Mouse (Mus musculus): ENCODE data around the gene Sgcd.

Sgcd gene

GRCm38 (mm10) chr11:47297805-47298340 lies 690.9 kb downstream of the Sgcd start:
- intact Hi-C loops (cut with DNase I): no loop called here

- intact Hi-C loops (cut with DNase I): no loop called here
Measured at GRCm38 (mm10) chr11:47294741-47295140, 694.0 kb downstream of the Sgcd start.

GRCm38 (mm10) chr11:47276586-47276985 lies 712.2 kb downstream of the Sgcd start:
- intact Hi-C loops (cut with DNase I): no loop called here

- intact Hi-C loops (cut with DNase I): no loop called here
Measured at GRCm38 (mm10) chr11:47268556-47268955, 720.2 kb downstream of the Sgcd start.

- intact Hi-C loops (cut with DNase I): no loop called here
Measured at GRCm38 (mm10) chr11:47264267-47264984, 724.3 kb downstream of the Sgcd start.

DNA sequence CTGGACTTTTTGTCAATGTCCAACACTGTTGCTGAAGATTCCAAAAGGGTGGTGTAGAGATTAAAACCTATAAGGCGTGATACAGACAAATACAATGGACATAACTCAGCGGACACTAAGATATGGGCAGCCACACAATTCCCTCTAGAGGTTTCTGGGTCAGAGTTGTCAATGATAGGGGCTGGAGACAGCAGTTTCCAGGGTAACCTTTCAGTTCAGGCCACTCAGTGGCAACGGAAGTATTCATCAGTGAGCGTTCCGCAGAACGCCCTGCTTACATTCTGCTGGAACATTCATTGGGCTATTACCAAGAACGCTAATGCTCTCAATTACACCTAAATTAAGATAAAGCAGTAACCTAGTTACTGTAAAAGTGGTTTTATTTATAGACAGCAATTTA lies 738.5 kb downstream of the Sgcd start:
- intact Hi-C loops (cut with DNase I): no loop called here

DNA sequence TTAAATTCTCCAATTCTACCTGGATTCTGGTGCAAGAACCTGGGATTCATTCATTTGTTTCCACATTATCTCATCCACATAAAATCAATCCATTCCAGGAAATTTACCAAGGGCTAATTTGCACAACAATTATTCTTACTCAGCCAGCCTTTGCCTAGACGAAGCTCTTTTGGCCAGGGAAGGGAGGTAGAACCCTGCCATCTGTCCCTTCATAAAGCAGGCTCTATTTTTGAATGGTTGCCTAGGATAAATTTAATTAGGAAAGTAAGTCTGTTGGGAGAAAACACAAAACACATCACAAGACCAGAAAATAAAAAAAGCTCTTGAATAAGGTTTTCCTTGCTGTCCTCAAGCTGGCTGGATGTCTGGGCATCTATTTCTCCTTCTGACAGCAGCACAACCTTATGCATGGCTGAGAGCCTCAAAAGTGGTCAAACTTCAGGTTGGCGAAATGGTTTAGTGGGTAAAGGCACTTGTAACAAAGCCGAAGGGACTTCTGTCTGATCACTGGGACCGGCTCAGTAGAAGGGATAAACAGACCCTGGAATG lies 740.4 kb downstream of the Sgcd start:
- intact Hi-C loops (cut with DNase I): no loop called here

- intact Hi-C loops (cut with DNase I): no loop called here
Measured at GRCm38 (mm10) chr11:47247703-47248344, 740.9 kb downstream of the Sgcd start.

DNA sequence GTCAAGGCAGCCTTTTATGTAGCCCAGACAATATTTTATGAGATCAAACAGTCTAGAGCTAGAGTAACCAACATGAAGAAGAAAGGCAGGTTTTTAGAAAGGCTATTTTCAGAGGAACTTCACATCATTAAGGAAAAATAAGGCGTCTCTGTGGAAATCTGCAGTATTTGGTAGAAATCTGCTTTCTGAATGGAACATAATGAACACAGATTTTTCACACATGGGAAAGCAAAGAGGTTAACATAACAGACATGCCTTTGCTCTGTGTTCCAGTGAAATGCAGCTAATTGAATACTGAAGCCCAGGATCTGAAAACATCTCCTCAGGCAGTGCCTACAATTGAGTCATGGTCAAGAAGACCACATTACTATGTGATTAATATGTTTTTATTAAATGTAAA lies 746.4 kb downstream of the Sgcd start:
- intact Hi-C loops (cut with DNase I): no loop called here

- intact Hi-C loops (cut with DNase I): no loop called here
Measured at GRCm38 (mm10) chr11:47228222-47228621, 760.5 kb downstream of the Sgcd start.

DNA sequence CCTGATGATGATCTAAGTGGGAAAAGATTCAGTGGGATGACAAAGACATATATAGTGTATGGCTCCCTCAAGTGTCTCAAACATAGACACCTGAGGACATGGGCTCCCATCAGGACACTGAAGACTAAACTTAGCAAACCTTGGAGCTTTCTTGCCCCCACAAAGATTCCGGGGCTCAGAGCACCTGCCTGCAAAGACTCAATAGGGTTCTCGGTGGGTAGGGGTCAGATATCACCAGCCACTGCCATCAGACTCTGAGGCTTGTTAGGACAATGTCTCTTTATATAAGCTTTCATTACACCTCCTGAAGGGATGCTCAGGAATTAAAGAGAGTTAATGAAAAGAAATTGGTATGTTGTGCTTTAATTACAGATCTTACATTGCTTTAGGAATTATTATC lies 764.6 kb downstream of the Sgcd start:
- intact Hi-C loops (cut with DNase I): no loop called here

DNA sequence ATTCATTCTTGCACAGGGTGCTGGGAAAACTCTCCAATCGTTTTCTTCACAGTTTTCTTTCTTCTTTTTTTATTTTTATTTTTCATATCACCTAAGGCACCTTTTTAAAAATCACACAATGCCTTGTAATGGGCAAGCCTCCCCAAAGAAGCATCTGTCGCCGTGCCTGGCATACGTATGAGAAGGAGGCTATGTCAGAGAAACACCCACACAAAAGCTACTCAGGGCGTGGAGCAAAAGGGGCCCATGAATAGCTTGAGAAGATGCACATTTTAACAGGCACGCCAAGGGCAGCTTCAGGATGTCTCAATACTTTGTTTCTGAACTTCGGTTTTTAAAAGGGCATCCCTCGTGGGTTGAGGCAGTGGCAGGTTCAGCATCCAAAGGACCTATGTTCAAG lies 777.2 kb downstream of the Sgcd start:
- intact Hi-C loops (cut with DNase I): no loop called here

GRCm38 (mm10) chr11:47206461-47206860 lies 782.3 kb downstream of the Sgcd start:
- intact Hi-C loops (cut with DNase I): no loop called here

- intact Hi-C loops (cut with DNase I): no loop called here
Measured at GRCm38 (mm10) chr11:47199106-47199505, 789.7 kb downstream of the Sgcd start.

DNA sequence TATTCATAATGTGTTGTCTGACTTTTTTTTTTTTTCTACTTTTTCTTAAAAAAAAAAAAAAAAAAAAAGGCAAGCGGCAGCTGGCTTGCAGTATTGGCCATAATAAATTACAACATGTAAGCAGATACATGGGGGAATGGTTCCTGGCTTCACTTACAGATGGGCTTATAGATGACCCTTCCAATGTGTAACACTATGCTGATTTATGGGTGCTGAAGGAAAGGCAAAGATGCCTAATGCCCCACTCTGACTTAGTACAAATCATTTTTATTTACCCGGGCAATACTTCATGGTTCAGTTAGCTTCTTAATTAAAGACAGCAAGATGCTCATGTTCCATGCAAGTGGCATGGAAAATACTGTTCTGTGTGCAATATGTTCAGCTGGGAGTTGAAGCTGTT lies 800.2 kb downstream of the Sgcd start:
- intact Hi-C loops (cut with DNase I): no loop called here

DNA sequence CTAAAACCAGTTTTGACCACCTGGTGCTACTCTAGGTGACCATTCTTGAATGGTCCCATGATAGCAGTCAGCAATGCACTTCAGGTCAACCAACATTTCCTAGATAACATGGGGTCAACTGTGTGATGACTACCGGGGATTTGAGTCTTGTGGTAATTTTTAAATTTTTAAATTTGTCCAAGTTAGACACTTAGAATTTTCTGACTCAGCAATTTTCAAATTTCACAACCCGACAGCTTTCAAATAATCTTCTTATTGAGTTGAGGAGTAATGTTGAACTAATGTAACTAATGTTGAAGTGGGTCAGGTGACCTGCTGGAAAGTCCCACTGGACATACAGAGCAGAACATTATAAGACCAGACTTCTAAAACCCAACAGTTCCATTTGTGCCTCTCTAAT lies 813.8 kb downstream of the Sgcd start:
- intact Hi-C loops (cut with DNase I): no loop called here

- intact Hi-C loops (cut with DNase I): no loop called here
Measured at GRCm38 (mm10) chr11:47170926-47171625, 817.7 kb downstream of the Sgcd start.

DNA sequence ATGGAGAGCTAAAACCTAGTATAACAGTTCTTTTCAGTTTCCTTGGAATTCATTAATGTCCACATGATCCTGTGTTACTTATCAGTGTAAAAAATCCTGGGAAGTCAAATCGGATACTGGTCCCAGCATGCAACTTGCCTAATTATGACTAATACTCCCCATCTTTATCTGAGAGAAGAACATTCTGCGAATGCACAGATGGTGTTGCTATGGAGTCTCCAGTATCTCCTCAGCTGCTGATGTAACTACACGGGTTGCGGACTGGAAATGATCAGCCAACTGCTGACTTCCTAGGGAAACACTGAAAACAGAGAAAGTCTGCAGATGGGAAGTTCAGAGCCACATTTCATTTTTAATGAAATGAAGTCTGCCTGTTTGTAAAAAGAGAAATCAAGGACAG lies 821.4 kb downstream of the Sgcd start:
- intact Hi-C loops (cut with DNase I): no loop called here

DNA sequence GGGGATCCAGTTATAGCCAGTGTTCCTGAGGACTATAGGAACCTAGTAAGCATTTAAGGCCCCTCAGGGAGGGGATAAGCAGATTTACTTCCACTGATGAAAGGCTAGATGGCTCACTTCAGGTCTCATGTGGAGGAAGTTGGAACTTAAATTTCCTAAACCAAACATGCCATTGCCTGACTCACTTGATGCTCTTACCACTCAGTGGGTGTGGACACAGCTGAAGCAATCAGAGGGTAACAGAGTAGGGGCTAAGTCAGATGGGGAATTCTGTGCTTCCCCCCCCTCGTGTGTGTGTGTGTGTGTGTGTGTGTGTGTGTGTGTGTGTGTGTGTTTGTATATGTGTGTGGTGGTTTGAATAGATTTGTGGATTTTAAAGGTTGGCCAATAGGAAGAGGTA lies 830.7 kb downstream of the Sgcd start:
- intact Hi-C loops (cut with DNase I): no loop called here

DNA sequence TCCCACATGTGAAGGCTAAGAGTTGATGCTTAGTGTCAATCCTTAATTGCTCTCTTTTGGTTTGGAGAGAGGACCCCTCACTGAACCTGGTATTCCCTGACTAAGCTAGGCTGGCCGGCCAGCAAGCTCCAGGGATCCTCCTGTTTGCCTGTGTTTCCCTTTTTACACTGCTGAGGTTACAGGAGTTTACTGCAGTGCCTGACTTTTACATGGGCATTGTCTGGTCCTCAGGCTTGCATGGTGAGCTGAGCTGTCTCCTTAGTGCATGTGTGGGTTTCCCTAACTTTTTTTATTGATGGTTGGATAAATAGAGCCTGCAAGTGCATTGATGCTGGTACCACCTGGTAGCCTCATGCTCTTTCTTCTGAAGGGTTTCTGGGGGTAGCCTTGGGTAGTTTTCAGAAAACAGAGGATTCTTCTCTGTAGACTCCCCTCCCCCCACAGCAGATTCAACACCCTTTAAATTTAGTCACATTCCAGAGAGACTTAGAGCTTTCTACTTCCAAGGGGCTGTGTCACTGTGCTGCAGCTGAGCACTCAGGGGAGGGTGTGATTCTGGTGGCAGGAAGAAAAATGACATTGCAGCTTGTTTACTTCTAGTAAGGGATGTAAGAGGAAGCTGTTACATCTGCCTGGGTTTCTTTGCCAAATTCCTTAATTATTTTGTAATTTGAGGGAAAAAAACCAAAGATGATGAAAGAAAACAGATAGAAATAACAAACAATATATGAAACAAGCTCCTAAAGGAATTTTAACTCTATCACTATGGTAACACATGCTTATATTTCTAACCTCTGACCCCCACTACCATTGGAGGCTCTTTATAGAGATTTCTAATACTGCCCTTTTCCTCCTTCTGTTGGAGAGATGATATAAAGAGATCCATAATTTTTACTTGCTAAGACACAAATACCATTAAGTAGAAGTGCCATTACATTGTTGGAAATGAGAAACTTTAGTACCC lies 831.8 kb downstream of the Sgcd start:
- intact Hi-C loops (cut with DNase I): no loop called here
